Mouse (Mus musculus): Measurements from ENCODE around the gene Cdk19.
"Not testable (repeated sequence)": the region's sequence is repeated elsewhere in the genome, so short reads cannot be mapped to it uniquely, and the experiment has no call there.

Gene Cdk19

DNA sequence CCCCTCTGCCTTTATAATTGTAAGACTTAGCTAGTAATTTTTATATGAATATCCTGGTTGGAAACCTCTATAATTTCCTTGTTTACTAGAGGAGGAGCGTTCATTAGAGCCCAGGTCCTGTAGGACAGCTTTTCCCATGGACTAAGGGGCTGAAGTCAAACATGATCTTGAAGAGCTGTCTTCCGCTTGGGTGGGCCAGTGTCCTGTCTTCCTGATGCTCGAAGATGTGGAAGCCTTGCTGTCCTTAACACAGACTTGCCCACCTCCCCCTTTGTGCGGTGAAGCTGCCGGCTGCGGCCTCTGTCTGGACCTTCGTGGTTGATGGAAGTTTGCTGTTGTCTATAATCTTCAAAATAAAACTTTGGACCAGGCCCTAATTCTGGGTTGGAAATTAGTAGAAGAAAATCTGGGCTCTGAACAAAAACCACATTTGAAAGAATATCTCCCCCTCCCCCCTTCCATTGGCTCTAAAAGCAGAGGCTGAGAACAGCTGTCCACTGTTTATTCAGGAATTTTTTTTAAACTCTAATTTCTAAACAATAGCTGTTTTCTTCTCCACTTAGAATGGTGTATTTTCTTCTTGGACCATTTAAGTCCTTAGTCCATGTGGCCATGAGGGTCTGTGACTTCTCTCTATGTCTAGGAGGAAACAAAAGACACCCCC is 184.1 kb downstream of the Cdk19 start:
- no peak for DNase-seq (ENCODE audit: low spot score)

DNA sequence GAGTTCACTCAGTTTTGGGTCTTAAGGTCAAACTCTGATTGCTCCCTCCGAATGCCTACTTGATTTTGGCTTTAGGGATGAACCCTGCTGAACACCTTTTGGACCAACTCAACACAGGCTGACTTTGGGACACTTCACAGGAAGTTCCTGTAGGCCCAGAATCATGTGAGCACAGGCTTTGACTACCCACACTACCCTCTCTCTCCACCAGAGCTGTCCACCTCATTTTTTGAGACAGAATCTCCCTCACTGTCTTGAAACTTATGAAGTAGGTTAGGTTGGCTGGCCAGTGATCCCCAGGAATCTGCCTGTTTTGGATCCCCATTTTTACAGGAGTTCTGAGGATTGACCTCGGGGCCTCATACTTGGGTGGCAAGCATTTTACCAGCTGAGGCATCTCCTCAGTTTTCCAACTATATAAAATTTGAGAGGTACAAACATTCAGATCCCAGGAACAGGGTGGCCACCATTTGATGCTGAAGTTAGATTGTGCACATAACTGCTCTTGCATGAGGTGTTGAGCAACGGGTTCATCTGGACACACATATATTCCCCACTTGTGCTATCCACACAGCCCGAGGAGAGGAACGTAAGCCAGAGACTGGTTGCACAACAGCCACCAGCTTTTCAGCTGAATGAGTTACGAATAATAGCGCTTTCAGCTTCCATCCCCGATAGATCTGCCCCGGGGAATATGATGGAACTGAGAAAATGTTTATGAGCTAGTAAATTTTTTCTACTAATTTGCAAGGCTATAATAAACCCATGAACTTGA is 184.9 kb downstream of the Cdk19 start:
- no peak for DNase-seq (ENCODE audit: low spot score)

- peak; percentile 42 for DNase-seq (ENCODE audit: low spot score)
Measured at GRCm38 (mm10) chr10:40524991-40525390, 185.6 kb downstream of the Cdk19 start.

DNA sequence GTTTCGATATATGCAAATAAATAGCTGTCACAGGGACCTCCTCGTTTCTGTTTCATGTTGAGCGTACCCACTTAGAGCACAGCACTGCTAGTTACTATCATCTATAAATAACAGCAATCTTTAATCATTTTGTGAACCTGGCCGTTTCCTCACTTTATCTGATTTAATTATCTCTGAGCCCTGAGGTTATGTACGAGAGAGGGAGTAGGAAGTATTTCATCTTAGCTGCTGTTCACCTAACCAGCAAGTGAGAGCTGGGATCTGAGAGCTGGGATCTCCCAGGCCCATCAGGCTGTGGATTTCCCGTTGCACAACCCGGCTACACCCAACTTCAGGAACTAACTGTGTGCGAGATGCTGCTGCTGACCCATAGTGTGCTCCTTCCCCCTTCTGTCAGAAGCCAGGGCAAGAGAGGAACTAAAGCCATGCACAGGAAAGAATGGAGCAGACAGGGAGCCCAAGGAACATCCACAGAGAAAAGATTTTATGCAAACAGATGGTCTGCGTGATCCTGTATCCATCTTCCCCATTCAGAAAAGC is 186.3 kb downstream of the Cdk19 start:
- no peak for DNase-seq (ENCODE audit: low spot score)

- no peak for DNase-seq (ENCODE audit: low spot score)
Measured at GRCm38 (mm10) chr10:40526301-40526761, 187.0 kb downstream of the Cdk19 start.

DNA sequence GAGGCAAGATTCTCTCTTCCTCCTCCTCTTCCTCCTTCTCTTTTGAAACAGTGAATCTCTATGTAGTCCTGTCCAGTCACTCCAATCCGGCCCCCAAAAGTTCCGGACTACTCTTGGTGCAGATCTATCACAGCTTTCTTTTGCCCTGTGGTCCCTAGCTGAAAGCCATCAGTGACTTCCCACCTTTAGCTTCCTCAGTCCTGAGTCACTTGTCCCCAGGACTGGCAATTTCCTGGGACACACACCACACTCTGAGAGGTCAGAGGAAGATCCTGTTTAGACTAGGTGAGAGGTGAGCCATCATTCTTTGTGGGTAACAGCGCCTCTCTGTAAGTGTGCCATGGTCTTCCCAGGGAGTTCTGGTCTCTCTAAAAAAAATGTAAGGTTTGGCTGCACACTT is 187.6 kb downstream of the Cdk19 start:
- DNase-seq (ENCODE audit: low spot score): no peak

DNA sequence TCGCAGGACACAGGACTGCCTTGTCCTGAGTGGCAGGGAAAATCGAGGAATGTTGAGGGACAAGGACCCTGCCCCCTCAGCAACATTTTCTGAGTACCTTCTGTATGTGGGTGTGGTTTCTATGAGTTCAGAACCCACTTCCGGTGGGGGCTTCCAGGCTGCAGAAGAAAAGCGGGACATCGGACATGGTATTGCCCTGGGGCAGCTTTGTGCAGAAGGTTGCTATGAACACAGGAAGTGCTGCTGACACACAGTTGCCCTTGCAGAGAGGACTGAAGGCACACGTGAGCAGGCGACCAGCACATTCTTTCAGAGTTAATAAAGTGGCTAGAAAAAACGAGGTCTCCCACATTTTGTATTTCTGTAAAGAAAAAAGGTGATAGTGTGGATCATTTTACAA is 188.2 kb downstream of the Cdk19 start:
- DNase-seq (ENCODE audit: low spot score): peak; percentile 14

DNA sequence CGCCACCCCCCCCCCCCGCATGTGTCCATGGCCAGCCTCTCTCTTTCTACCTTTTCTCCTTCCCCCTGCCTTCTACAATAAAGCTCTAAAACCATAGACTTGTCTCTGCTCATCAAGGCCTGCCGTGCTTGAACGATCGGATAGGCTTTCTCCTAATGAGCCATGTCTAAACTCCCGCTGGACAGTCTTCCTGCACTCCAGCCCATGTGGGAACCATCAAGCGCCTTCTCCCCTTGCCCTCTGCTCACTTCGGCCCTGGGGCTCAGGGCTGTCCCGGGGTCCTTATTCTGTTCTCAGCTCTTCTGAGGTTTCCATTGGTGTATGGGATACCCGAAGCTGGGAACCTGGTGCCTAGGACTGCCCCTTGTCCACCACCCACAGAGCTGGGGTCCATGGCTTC is 189.3 kb downstream of the Cdk19 start:
- no peak for DNase-seq (ENCODE audit: low spot score)

GRCm38 (mm10) chr10:40529617-40530016 is 190.3 kb downstream of the Cdk19 start:
- peak; percentile 38 for DNase-seq (ENCODE audit: low spot score)

DNA sequence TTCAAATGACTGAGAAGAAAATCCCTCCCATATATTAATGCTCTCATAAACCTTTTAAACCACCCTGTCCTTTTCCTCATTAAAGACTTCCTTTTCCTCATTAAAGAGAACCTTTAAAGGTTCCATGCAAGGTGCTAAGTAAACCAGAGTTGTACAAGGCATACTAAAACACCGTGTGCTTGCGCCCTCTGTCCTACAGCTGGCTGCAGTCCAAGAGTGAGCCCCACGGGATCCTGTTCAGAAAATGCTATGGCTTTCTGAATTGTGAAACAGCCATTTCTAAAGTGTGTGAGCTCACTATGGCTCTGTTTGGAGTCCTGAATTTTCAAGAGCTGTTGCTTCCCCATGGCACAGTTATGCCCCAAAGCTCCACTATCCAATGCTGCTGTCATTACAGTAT is 191.3 kb downstream of the Cdk19 start:
- no peak for DNase-seq (ENCODE audit: low spot score)

DNA sequence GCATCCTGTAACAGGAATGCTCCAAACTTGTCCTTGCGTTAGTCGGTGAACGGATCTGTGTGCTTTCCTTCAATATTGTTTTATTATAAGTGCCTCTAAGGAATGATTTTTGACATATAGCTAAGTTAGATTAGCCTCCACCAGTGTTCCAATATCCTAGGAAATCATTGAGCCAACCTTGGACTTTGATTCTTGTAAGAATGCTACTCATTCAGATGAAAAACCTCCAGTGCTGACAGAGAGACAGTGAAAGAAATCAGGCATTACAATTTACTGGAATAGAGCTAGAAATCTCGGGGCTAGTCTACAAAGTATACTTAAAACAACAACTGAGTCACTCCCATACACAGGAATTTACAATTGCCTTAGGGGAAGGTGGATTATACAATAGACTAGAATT is 193.2 kb downstream of the Cdk19 start:
- DNase-seq (ENCODE audit: low spot score): not testable (repeated sequence)

Measured in spleen, adult 12 weeks (tissue).